Mouse (Mus musculus) layer of hippocampus, adult 11-12 months (tissue): ENCODE results near the gene Tbpl2.

Experiments used
- DNase-seq: peaks from one replicate; pipeline ENCODE4 v3.0.0; 2022; ENCODE audit warnings: low spot score

Gene Tbpl2

DNA sequence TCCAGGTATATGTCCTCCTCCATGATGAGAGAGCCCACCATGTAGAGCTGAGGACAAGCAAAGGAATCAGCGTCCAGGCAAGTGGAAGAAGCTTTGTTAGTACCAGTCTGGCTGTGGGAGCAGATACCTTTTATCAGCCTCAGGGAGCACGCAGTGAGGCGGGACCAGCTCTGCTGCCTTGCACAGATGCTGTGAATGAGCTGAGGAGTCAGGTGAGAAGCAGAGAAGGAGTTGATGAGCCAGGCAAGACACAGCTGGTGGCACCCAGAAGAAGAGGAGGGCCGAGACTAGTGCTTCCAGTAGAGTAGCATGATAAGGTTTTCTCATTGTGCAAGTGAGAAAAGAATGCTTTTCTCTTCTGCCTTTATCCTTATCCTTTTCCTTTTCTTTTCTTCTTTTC is at the start of gene Tbpl2:
TSS of gene Tbpl2 (minus strand) at position 101 of the 400 bp plus-strand sequence.
- DNase-seq = no peak

DNA sequence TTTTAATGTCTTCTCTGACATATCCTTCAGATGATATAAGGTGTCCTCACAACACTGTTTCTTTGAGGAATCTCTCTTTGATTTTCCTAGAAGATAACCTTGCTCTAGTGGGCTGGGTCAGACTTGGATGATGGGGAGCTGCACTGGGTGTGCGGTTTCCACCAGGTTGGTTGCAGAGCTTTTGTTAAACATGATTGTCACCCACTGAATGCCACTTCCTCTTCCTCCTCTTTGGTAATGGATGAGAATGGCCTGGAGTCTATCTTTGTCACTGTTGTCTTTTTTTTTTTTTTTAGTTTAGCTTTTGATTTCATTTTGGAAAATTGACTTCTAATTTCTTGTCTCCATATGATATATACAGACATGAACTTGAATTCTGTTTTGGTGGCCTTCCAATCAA is 38.0 kb upstream of the Tbpl2 start:
- DNase-seq = no peak

DNA sequence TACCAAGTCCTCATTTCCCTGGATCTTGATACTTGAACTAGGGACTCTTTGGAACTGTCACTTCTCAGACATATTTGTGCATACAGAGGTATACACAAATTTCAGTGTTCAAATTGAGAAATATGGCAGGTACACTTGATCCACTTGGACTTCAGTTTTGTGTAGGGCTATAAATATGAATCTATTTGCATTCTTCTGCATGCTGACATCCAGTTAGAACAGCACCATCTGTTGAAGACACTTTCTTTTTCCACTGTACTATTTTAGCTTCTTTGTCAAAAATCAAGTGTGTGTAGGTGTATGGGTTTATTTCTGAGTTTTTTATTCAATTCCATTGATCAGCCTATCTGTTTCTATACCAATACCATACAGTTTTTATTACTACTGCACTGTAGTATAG is 12.7 kb upstream of the Tbpl2 start:
- no peak for DNase-seq

DNA sequence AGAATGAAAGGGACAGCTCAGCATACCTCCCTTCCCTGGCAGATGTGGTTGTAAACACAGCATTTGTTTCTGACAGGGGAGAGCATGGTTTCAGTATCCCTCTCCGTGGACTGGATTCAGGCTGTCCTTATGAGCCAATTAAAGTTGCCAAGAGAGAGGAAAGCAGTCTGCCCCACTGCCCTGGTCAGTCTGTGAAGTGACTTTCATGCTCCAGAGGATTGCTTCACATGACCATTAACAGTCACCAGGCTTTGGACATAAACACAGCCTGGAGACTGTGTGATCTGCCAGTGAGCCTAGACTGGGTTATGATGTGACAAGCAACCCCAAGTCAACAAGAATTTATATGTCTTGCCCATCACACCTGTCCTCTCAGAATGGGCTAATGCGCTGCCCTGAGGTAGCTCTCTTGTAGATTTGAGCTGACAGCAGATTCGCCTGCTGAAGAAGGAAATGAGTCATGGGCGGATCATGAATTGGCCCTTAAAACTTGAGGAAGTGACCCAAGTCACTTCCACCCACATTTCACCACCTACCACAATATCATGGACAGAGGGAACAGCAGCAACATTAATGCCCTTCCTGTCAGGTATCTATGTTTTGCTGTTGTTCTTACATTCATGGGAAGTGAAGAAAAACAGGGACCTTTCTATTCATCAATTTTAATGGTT is 7.4 kb upstream of the Tbpl2 start:
- DNase-seq = no peak

DNA sequence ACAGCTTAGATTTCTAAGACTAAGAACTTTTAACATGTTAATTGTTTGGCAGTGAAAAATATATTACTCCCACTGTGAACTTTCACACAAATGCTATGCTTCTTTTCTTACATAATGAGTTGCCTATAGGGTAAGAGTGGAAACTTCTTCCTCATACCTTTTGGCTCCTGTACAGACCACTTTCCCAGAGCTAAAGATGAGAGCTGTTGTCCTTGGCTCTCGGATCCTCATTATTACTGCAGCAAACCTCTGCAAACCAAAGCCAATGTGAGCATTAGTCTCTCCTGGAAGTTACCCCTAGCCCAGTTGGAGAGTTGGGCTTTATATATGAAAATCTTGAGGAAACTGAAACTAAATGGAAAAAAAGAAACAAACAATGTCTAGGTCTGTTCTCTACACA is 5.5 kb downstream of the Tbpl2 start:
- no peak for DNase-seq

DNA sequence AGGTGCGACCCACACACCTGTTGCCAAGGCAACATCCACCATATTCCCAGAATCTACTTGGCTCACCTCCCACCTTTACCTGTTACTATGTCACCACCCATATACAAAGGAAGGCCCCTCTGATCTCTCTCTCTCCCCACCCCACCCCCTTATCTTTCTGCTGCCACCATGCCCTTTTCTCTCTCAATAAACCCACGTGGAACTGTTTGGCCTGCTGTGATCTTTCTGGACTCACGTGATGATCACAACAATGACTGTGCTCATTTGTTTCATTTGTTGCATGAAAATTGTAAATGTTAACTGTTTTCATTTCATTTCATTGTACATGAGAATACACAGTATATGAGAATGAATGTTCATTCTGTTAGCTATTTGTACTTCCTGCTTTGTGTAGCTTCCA is 45.9 kb downstream of the Tbpl2 start:
- DNase-seq = no peak

DNA sequence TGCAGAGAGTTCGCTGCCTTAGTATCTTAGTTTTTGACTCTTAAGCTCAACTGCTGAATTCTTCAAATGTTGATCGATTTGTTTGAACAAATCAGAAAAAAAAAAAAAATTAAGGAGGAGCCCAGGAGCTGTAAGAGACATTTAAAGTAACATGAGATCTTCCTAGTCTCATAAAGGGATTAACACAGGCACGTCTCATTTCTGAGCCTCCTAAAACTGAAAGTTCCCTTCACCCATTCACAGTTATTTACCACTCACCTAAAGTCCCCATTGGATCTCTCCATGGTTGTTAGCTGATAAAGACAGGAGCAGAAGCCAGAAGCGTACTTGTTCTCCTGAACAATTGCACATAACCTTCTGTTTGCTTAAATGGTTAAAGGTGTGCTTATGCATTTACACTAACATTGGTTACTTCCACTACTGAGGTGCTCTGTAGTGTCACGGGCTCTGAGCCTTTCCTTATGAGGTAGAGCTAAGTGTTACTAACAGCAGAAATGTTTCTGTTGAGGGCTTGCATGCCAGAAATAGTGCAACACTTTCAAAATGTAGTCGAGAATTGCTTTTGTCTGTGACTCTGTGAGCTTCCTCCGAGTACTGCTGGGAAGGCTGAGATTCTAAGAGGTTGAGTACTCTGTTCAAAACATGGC is 46.9 kb downstream of the Tbpl2 start, which contains the start of gene Hnmt:
TSS of gene Hnmt (minus strand) at position 51 of the 647 bp plus-strand sequence.
- no peak for DNase-seq

DNA sequence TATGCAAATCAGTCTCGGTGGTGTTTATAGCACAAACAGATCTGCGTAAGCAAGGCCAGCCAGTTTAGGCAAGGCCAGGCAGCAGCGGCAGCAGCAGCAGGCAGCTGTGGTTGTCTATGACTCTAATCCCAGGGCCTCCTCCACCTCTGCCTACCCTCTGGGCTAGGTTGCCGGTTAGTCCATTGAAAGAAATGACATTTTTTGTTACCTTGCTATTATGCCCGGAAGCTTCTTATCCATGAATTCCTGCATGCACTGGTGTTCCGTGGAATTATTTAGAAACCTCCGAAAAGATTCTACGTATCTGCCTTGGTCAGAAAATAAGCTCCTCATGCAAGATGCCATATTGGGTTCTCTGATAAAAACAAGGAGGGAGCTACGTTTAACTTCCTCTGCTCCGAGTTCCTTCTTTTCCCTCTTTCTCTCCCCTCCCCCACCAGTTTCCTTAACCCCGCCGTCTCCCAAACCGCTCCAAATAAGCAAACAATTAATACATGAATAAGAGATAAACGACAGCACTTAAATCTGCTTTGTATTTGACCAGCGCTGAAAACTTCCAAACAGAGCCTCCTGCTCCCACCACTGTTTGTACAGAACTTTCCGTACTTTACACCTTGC is 47.8 kb downstream of the Tbpl2 start:
- DNase-seq = peak; percentile 55

DNA sequence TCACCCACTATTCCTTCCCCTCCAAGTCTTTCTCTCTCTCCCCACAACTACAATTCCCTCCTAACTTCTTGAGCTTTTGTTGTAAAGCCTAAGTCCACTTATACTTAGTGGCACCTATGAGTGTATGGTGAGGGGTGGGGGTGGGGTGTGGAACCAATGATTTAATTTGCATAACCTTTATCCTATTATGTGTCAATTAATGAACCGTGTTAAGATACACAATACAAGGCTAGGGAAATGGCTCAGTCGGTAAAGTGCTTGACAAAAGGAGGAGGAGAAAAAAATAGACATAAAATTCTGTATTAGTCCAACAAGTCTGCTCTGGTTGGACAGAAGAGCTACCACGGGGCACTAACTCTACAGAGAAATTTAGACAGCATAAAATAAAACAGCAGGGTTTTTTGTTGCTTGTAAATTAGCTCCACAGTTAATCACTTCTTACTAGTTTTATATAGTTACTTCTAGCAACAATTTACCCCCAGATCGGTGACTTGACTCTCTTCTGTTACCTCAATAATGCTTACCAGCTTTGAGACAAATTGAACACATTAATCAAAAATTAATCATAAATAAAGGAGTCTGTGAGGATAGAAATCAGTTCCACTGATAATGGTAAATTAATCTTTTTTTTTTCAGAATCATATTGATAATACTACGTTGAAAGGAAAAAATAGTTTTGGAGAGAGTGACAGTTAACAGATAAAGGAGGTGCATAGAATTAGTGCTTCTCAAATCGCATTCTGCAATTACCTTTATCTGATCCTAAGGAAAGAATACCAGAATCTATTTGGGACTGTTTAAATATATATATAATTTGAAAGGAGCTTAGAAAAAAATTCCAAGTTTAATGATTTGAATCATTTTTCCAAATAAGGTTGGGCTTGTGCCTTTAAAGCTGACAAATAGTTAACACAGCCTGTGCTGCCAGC is 48.6 kb downstream of the Tbpl2 start:
- DNase-seq = no peak

DNA sequence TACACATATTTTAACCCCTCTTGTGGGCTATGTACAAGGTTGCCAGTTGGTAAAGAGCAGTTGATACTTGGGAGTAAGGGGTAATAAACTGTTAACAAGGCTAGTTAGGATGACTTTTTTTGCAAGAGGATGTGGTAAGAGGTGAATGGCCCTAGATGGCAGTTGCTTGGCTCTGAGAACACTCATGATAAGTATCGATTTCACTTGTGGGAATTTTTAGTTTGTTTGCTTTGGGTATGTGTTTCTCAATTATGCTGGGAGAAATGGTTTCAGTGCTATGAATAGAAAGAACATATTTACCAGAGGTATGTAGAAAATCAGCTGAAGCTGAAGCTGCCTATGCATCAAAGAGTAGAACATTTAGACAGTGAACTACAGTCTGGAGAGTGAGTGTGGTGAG is 53.5 kb downstream of the Tbpl2 start:
- no peak for DNase-seq

DNA sequence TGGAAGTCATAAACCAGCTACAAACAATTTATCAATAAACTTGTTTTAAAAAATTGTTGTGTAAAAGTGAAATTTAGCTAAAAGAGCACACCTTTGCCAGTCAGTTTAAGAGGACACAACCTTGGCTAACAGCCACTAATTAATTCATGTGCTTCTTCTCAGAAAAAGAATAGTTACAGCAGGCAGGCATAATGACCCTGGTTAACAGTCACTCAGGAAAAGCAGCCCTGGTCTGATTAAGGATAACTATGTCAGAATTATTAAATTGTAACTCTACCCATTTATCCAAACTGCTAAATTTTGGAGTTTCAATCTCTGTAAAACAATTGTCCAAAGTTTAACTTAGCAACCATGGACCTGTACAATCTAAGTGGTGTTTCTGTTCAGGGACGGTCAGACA is 55.9 kb downstream of the Tbpl2 start:
- DNase-seq = no peak
